Mouse (Mus musculus) thymus, adult 2 months (tissue): ENCODE measurements around the gene Ppp2r5b. TPM values are rescaled to one million over a fixed set of nuclear protein-coding genes. Genes with fewer than 3 reads are reported as not detected.

Experiments
- DNase-seq: peaks from one replicate; pipeline ENCODE4 v3.0.0; 2021
- H3K27ac ChIP-seq: fragments of 200-500 bp; 2 replicates; pipeline ENCODE4 v1.5.1; 2012; ENCODE audit warnings: low read length, control low read depth; ENCODE audit not compliant: control insufficient read depth, insufficient read depth
- H3K27me3 ChIP-seq: fragments of 200-500 bp; 2 replicates; pipeline ENCODE4 v1.6.1; 2012; ENCODE audit warnings: mild to moderate bottlenecking, low read length, moderate library complexity, mixed read lengths; ENCODE audit not compliant: control insufficient read depth, insufficient read depth
- H3K36me3 ChIP-seq: fragments of 200-500 bp; 2 replicates; pipeline ENCODE4 v1.6.1; 2012; ENCODE audit warnings: mild to moderate bottlenecking, low read length, moderate library complexity; ENCODE audit not compliant: control insufficient read depth, insufficient read depth
- H3K4me1 ChIP-seq: fragments of 200-500 bp; replicated peaks from 2 replicates; pipeline ENCODE4 v1.6.1; 2012; ENCODE audit warnings: low read length; ENCODE audit not compliant: control insufficient read depth, insufficient read depth
- H3K4me3 ChIP-seq: fragments of 200-500 bp; 2 replicates; pipeline ENCODE4 v1.5.1; 2012; ENCODE audit warnings: mild to moderate bottlenecking, low read length, control low read depth, moderate library complexity; ENCODE audit not compliant: control insufficient read depth, insufficient read depth
- CTCF ChIP-seq: fragments of 200-500 bp; IDR thresholded peaks from 2 replicates; pipeline ENCODE4 v1.5.1; 2012; ENCODE audit warnings: mild to moderate bottlenecking, control low read depth, low read length, moderate library complexity, borderline replicate concordance; ENCODE audit not compliant: control insufficient read depth, poor library complexity, insufficient read depth; ENCODE audit errors: extremely low read depth
- POLR2A ChIP-seq: fragments of 200-500 bp; IDR thresholded peaks from 2 replicates; pipeline ENCODE4 v1.6.1; 2012; ENCODE audit warnings: mild to moderate bottlenecking, low read length, control low read depth, moderate library complexity; ENCODE audit not compliant: control insufficient read depth, poor library complexity, insufficient read depth; ENCODE audit errors: extremely low read depth
- WGBS: fragments of 180-500 bp; shearing (Covaris S2); methylation state at CpG from one replicate; pipeline ENCODE4 v1.1.7; 2018; 5-methylcytosine and 5-hydroxymethylcytosine counted together
- polyA plus RNA-seq: library from polyadenylated mRNA; depleted of rRNA; stranded (reverse); fragments of >200 nt; gene quantifications from 2 replicates; pipeline ENCODE4 v1.2.3, GENCODE M21; 2012

Ppp2r5b gene
- polyA plus RNA-seq, 1 experiment, result 56.1 TPM

DNA sequence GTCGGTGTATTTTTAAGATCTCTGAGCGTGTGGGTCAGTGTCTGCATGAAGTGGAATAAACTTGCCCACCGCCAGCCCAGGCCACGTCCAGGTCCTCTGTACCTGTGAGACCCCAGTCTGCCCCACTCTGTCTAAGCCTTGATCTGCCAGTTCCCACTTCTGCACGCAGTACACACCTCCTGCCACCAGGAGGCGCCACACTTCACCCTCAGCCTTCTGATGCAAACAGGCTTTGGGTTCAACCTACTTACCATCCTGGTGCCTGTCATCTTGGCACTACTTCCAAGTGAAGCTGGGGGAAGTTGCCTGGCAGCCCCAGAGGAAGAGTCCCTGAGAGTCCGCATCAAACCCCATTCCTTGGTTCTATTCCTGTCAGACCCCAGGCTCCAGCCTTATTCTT, 26.6 kb upstream of the Ppp2r5b start:
- WGBS, result 67% methylated on average over 7 of the region's 7 CpGs
- peak; percentile 92; the same call in 1 of the 2 replicates for TF ChIP-seq CTCF
- no peak for TF ChIP-seq POLR2A
- Histone ChIP-seq H3K4me1 (no peaks in the 10 kb centered on the region), H3K36me3 (peaks cover 13% of the 10 kb centered on the region), H3K4me3 (no peak overlapping the region), H3K27me3 (no peaks in the 10 kb centered on the region), H3K27ac (no peak overlapping the region)
- peak; percentile 75 for DNase-seq

DNA sequence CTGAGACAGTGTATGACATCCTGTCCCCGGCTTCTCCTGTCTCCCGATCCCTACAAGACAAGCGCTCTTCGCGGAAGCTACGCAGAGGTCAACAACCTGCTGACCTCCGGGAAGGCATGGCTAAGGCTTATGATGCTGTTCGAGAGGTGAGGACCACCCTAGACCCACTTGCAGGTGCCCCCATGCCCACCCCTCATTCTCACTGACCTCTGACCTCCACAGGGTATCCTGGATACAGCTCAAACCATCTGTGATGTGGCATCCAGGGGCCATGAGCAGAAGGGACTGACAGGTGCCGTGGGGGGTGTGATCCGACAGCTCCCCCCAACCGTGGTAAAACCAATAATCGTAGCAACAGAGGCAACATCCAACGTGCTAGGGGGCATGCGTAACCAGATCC, 25.7 kb upstream of the Ppp2r5b start:
- no peaks in the 10 kb centered on the region for H3K4me1 ChIP-seq
- TF ChIP-seq POLR2A (no peak), CTCF (no peak)
- DNase-seq, result no peak
- H3K27me3 ChIP-seq, result no peaks in the 10 kb centered on the region
- no peak overlapping the region for H3K4me3 ChIP-seq
- no peak overlapping the region for H3K27ac ChIP-seq
- WGBS, result 97% methylated on average over 14 of the region's 14 CpGs
- H3K36me3 ChIP-seq, result peaks cover 14% of the 10 kb centered on the region

DNA sequence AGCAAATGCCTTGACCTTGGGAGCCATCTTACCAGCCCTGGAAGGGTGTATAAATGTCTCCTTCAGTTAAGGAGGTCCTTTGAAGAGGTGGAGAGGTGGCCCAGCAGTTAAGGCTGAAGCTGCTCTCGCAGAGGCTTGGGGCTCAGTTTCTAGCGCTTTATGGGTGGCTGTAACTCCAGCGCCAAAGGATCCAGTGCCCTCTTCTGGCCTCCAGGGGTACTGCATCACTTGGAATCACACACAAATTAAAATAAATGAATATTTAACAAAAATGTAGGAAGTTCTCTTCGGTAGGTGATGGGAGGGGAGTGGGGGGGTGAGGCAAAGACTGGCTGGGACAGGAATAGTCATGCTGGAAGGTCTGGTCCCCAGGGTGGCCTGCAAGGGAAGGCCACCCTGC, 25.3 kb upstream of the Ppp2r5b start:
- 91% methylated on average over 4 of the region's 4 CpGs for WGBS
- Histone ChIP-seq H3K4me3 (no peak overlapping the region), H3K27me3 (no peaks in the 10 kb centered on the region), H3K27ac (no peak overlapping the region), H3K36me3 (peaks cover 18% of the 10 kb centered on the region), H3K4me1 (no peaks in the 10 kb centered on the region)
- no peak for TF ChIP-seq CTCF
- no peak for TF ChIP-seq POLR2A
- no peak for DNase-seq

DNA sequence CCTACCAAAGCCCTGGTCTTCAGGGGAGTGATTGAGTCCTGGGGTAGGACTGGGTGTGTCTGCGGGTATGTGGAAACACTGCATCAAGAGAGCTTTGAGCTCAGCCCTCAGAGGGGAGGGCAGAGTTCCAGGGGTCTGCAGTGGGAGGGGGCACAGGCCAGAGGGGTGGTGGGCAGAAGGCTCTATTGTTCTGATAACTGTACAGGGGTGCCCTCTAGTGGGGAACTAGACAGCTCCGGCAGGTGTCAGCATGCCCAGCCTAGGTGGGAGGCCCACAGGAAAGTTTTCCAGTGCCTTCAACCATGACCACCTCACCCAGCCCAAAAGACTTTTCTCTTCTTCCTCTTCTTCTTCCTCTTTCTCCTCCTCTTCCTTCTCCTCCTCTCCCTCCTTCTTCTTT, 24.8 kb upstream of the Ppp2r5b start:
- DNase-seq, result peak; percentile 49
- H3K36me3 ChIP-seq, result peaks cover 23% of the 10 kb centered on the region
- H3K27ac ChIP-seq, result no peak overlapping the region
- TF ChIP-seq POLR2A, result no peak
- TF ChIP-seq CTCF, result peak; percentile 54; the same call in 1 of the 2 replicates
- H3K4me3 ChIP-seq, result no peak overlapping the region
- 76% methylated on average over 2 of the region's 2 CpGs for WGBS
- H3K4me1 ChIP-seq, result no peaks in the 10 kb centered on the region
- no peaks in the 10 kb centered on the region for H3K27me3 ChIP-seq

DNA sequence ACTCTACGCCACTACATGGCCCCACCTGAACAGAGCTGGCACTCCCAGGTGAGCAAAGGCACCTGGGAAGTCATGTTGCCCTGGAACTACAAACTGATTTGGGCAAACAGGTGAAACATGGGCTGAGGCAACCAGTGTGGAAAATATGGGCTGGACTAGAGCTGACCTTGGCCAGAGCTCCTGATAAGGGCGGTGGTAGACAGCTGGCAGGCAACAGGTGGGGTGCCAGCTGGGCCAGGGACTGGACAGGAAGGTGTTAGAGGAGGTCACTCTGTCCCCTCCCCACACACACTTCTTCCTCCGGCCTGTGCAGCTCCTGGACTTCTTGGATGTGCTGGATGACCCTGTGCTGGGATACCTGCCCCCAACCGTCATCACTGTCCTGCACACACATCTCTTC, 17.3 kb upstream of the Ppp2r5b start:
- H3K4me3 ChIP-seq, result no peak overlapping the region
- H3K27me3 ChIP-seq, result no peaks in the 10 kb centered on the region
- no peak overlapping the region for H3K27ac ChIP-seq
- WGBS, result 100% methylated on average over 4 of the region's 4 CpGs
- no peak for TF ChIP-seq CTCF
- no peak for TF ChIP-seq POLR2A
- H3K4me1 ChIP-seq, result no peaks in the 10 kb centered on the region
- peaks cover 72% of the 10 kb centered on the region for H3K36me3 ChIP-seq
- no peak for DNase-seq

DNA sequence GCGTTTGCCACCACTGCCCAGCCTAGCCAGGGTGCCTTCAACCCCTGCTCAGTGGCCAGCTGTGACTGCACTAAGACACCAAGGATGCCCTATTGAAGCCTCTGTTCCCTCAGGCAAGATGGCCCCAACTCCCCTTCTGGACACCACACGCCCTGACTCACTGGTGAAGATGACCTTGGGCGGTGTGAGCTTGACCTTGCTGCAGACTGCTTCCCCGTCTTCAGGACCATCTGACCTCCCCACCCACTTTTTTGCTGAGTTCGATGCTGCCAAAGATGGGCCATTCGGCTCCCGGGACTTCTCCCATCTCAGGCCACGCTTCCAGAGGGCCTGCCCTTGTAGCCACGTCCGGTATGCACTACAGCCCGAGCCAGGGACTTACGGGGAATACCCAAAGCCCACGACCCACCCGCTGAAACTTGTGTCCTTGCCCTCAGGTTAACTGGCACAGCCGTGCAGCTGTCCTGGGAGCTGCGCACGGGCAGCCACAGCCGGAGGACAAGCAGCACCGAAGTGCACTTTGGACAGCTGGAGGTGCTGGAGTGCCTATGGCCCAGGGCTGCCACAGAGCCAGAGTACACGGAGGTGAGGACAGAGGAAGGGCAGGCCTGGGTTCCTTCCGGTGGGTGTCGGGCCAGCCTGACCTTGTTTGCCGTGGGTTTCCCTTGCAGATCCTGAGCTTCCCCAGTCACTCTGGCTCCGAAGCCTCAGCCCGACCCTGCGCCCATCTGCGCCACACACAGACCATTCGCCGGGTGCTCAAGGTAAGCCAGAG, 12.0 kb upstream of the Ppp2r5b start:
- Histone ChIP-seq H3K4me3 (no peak overlapping the region), H3K4me1 (peaks cover 5% of the 10 kb centered on the region), H3K36me3 (peaks cover 54% of the 10 kb centered on the region), H3K27me3 (no peaks in the 10 kb centered on the region), H3K27ac (no peak overlapping the region)
- WGBS, result 97% methylated on average over 29 of the region's 29 CpGs
- DNase-seq, result no peak
- TF ChIP-seq CTCF (no peak), POLR2A (no peak)
